Mouse (Mus musculus) embryo, embryonic 9.5 days (tissue): ENCODE results near the gene Olfr1491.

ENCODE experiments used
- DNase-seq: peaks from one replicate; pipeline ENCODE4 v3.0.0-alpha.2; 2017; ENCODE audit errors: extremely low spot score

Gene Olfr1491

GRCm38 (mm10) chr19:13696968-13697367 is at the start of gene Olfr1491:
Gene Olfr1491, plus strand, starts transcription at chr19:13697268.
- DNase-seq, result no peak

- no peak for DNase-seq
Measured at GRCm38 (mm10) chr19:13650791-13651190, 46.3 kb upstream of the Olfr1491 start, which contains the start of gene Olfr1490. Gene Olfr1490, plus strand, starts transcription at chr19:13651091.

DNA sequence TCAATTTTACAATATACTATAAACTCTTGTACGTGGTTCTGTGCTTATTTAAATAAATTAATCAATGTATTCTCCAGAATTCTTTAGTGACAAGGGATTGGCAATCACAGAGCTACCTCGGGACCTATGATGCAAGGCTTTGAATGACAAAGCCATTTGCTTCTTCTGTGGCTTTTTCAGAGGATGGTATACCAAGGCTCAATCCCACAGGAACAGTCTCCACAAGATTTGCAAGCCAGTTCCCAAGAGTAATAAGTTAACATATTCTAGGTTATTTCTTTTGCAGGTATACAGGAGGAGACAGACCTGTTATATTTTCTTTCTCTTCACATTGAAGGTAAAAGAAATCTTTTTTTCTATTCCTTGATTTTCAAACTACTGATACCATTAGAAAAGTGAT is 25.9 kb downstream of the Olfr1491 start, which contains the start of gene Olfr1493-ps1:
TSS of gene Olfr1493-ps1 (plus strand) at position 301 of the 400 bp plus-strand sequence.
- no peak for DNase-seq

GRCm38 (mm10) chr19:13739428-13739827 is 42.4 kb downstream of the Olfr1491 start, which contains the start of gene Olfr1494:
Gene Olfr1494, plus strand, starts transcription at chr19:13739728.
- DNase-seq, result no peak

DNA sequence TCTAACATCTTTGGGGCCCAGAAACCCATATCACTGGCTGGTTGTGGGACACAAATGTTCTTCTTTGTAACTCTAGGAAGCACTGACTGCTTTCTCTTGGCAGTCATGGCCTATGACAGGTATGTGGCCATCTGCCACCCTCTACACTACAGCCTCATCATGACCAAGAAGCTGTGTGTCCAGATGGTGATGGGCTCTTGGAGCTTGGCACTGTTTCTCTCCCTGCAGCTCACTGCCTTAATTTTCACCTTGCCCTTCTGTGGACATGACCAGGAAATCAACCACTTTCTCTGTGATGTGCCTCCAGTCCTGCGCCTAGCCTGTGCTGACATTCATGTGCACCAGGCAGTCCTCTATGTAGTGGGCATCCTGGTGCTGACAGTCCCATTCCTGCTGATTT is 52.3 kb downstream of the Olfr1491 start:
- DNase-seq, result no peak
